Mouse (Mus musculus) mouse trophoblast stem cell (cell line): ENCODE measurements around the gene Trim39.
"Not testable (repeated sequence)": the region's sequence is repeated elsewhere in the genome, so short reads cannot be mapped to it uniquely, and the experiment has no call there.

Experiments
- in situ Hi-C, 2 experiments: fragments of 300-500 bp; cut with MseI, MboI; formaldehyde crosslinking; loops; 2 replicates in 1 of 2; 3 replicates in 1 of 2; pipeline ENCODE4 v1.15.1; 2025

The Trim39 gene

GRCm38 (mm10) chr17:36271586-36272256 is at the start of gene Trim39:
TSS of gene Trim39 (minus strand) at chr17:36272247.
- in situ Hi-C loops, result no loop called here

GRCm38 (mm10) chr17:36315689-36316253 is 43.7 kb upstream of the Trim39 start:
- in situ Hi-C loops, result loop anchor here in 1 of 2 experiments (10.0 kb wide), 1 partner anchor 99 kb away; no protein-coding TSS in a partner anchor

DNA sequence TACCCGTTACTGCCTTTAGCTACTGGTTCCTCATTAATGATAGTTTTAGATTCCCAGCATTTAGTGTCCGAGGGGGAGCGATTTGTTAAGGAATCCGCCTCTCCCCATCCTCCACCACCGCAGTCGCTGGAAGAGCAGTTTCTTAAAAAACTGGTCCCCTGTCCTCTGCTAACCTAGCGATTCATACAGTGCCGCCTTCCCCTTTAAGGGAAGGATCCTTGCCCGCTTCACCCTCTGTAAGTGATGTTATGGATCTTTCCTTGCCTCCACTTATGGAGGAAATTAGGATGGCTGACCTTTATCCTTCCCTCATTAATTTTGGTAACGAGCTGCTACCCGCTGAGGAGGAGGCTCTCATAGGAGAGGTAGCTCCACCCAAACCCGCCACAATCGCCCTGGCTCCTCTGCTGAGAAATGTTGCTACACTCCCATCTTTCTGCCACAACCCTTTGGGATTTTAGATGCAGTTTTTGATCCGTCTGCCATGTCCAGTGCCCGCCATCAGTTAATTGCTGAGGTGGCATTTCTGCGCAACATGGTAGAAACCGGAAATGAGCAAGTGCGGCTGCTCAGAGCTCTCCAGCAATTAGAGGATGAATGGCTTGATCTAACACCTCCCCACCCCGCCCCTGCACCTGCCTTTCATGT is 43.1 kb upstream of the Trim39 start:
- in situ Hi-C loops, result loop anchor here in 1 of 2 experiments (10.0 kb wide), 1 partner anchor 100 kb away; no protein-coding TSS in a partner anchor

DNA sequence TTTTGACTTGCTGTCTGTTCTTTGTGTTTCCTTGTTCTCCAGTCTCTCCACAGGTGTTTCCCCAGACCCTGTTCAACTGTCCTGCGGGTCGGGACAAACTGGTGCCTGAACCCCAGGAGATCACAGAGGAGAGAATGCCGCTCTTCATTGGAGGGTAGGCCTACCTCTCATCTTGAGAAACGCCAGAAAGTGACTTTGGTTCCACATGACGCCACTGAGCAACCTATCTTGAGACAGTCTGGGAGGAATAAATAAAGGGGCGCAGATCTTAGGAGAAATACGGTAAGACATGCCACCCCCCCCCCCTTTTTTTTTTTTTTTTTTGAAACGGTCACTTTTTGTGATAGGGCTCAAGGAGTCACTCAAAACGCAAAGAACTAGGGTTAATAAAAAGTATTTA is 42.5 kb upstream of the Trim39 start:
- in situ Hi-C loops, result loop anchor here in 1 of 2 experiments (10.0 kb wide), 1 partner anchor 100 kb away; no protein-coding TSS in a partner anchor

DNA sequence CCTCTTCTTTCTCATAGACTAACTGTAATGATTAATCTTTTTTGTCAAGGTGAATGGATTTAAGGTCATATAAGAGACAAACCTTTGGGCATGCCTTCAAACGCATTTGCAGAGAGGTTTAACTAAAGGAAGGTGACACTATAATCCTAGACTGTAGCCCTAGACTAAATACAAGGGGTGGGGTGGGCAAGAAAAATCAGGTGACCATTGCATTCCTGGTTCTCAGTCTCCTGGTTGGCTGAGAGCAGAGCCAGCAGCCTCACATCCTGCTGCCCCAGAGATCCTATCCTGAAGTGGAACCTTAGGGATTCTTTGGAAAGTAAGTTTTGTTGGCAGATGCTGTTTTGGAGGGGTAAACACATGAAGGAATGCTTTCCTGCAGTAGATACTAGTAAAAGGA is 37.2 kb upstream of the Trim39 start:
- in situ Hi-C loops, result no loop called here

DNA sequence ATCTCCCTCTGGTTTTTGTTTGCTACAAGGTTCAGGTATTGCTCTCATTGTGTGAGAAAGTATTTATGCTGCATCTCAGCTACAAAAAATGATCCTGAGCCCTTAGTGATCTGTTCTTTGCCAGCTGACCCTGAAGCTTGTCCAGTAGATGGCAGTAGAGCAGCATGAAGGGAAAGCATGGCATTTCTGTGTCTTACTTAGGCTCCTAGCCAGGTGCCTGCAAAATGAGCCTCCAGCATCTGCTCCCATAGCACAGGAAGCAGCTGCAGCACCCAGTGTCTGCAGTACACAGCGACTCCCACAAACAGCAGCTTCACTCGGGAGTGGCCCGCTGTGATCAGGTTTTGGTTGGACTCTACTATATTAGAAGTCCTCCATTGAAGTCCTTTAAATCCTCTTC is 36.8 kb upstream of the Trim39 start:
- in situ Hi-C loops, result not testable (repeated sequence)

DNA sequence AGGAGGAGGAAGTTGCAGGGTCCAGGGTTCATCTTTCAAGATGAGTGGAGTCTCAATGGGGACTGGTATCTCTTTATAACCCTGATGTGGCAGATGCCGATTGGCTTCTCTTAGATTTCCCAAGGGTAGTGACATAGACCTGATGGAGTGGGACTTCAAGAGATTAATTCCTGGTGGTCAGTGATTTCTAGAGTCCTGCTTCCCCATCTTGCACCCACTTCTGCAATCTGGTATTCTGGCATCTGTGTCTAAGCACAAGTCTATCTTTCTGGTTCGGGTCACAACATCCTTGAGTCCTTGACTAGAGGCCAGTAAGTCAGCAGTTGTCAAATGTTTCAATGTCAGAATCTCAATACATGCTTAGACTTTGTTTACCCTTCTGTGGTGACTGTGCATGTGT is 14.3 kb upstream of the Trim39 start, which contains the start of gene H2-M10.2:
Gene H2-M10.2 (minus strand): TSS at position 101 of the 400 bp plus-strand sequence.
- in situ Hi-C loops, result no loop called here

GRCm38 (mm10) chr17:36281521-36282245 is 9.6 kb upstream of the Trim39 start:
- in situ Hi-C loops, result no loop called here

DNA sequence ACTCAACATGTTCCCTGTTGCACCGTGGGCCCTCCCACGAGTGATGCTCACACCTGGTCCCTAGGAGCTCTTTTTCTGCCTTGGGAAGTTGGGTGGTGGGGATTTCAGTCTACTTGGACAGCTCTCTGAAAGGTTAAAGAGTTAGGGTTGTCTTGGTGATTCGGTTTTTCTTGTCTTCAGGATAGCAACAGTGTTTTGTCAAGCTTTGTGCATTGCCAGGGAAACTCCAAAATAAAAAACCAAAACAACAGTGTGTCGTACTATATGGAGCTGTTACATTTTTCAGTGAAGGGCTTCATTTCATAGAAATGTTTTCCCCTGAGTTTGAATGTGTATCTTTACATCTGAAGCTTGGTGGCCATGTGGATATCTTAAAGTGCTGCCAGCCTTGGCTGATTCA is 2.7 kb upstream of the Trim39 start:
- in situ Hi-C loops, result no loop called here

DNA sequence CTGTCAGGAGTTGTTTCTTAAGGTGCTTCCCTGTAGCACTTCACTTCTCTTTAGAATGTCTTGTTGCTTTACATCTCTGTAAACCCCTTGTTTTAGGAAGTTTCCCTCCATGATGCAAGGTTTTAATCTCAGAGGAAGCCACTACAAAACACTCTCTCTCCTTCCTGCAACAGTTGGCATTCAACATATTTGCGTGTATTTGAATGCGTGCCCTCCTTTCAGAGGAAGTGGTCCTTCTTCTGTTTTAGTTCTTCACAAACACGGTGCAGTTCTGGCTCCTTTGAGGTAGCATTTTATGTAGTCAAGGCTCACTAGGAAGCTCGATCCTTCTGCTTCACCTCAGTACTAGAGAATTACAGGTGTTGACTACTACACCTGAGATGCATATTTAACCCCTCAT is 1.7 kb upstream of the Trim39 start:
- in situ Hi-C loops, result no loop called here

- in situ Hi-C loops, result no loop called here
Measured at GRCm38 (mm10) chr17:36272643-36273366, 758 bp upstream of the Trim39 start.

DNA sequence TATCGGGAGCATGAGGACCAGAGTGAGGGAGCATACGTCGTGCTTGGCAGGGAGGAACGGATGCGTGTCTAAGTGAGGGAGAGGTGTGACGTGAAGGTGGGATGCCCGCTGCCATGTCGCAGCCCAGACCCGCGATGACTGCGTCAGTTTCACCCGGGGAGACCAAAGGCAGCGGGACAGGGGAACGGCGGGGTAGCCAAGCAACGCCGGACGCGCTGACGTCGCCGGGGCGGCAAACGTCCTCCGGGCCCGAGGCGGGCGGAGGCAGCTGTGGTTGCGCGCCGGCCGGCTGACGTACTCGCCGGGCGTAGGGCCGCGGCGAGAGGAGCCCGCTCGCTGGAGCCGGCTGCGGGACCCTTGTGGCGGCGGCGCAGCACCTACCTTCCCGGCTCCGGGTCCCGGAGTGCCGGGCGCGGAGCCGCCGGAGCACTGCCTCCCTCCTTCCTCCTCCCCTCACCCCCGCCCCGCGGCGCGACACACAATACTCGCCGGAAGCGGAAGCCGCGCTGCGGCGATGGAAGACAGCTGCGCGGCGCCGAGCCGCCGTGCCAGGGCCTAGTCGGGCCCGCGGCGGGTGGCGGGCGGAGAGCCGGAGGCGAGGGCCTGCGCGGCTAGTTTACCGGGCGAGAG is 976 bp downstream of the Trim39 start:
- in situ Hi-C loops, result no loop called here

DNA sequence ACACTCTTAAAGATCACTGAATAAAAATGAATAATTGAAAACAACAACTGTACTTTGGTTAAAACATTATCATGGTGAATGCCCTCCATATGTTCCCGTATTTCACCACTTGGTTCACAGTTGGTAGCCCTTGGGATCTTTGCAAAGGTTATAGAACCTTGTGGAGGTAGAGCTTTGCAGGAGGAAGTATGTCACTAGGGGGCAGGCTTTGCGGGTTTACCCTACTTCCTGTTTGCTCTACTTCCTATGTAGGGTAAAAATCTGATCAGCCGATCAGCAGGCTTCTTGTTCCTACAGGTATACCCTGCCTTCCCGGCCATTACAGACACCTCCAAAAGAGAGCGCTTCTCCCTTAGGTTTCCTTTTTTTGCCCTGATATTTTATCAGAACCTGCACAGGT is 6.2 kb downstream of the Trim39 start:
- in situ Hi-C loops, result no loop called here

DNA sequence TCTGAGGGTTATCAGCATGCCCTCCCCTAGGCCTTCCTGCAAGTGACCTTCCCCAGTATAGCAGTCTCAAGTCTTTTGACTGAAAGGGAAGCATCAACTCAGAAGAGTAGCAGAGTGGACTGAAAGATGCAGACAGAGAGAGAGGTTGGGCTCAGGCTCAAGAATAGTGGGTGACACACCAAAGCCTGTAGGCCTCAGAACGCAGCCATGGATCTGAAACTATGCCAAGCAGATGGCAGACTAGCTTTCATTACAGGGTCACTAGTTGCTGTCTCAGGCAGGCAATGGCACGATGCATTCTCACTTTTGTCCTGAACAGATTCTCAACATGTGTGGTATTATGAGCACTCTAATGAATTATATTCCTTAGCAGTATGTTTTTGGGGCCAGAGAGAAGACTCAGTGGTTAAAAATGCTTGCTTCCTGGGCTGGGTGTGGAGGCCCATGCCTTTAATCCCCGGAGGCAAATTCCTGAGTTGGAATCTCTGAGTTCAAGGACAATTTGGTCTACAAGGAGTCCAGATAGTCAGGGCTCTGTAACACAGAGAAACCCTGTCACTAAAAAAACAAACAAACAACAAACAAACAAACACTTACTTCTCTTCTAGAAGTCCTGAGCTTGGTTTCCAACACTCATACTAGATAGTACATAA is 7.6 kb downstream of the Trim39 start:
- in situ Hi-C loops, result no loop called here

DNA sequence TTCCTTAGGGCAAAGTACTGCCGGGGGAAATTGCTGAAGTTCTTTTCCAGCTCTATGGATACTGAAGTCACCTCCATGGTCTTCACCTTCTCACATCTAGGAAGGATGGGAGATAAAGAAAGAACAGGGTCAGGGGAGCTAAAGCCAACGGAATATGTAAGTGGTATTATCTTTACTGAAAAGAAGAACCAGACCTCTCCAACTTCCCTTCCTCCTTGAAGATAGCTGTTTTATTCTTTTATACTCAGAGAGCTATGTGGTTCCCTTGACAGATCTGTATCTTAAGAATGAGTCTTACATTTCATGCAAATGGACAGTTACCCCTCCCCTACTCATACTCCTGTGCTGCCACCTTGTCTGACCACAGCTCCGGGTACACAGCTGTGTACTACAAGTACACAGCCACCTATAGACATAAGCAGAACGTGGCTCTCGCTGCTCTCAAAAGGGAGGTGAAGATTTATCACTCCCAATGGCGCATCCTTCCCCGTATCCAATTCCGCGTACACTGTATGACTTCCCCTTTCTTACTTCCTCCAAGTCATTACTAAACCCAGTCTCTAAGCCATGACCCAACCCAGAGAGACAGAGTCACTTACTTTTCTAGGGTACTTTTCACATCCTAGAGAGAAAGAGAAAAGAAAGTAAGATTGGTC is 10.4 kb downstream of the Trim39 start:
- in situ Hi-C loops, result no loop called here

DNA sequence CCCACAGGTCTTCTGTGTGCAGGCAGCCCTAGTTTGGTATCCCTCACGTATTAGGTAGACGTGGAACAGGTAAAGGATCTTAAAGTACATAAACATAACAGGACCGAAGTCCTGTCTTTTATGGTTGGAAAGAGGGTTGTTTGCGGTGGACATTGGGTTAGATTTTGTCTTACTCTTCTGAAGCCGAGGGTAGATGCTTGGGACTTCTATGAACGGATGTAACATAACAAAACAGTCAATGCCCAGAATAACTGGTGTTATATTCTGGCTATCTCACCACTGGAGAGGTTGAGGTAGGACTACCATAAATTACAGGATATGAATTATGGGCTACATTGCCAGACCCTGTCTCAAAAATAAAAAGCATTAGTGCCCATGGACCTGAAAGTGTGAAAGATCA is 14.1 kb downstream of the Trim39 start, which contains the start of gene Rpp21:
Gene Rpp21 (minus strand): TSS at position 101 of the 400 bp plus-strand sequence.
- in situ Hi-C loops, result no loop called here

- in situ Hi-C loops, result no loop called here
Measured at GRCm38 (mm10) chr17:36257241-36257947, 14.7 kb downstream of the Trim39 start.

DNA sequence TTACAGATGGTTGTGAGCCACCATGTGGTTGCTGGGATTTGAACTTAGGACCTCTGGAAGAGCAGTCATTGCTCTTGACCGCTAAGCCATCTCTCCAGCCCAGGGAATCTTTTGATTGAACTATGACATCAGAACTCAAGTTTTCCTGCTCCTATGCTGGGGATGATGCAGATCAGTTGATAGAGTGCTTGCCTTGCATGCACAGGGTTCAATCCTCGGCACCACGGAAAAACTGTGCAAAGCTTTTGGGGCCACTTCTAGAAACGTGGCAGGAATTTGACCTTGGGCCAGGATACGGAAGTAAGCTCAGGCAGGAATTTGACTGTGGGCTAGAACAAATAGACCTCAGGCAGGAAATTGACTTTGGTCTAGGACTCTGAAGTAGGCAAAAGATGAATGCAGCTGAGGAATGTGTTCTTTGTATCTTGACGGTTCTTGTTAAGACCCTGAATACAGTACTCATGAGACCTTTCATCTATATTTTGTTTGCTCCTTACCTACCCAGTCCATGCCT is 18.9 kb downstream of the Trim39 start:
- in situ Hi-C loops, result no loop called here
